Mouse (Mus musculus) heart, adult 10 weeks (tissue): ENCODE results near the gene Rbm8a2. TPM values are rescaled to one million over a fixed set of nuclear protein-coding genes. Genes with fewer than 3 reads are reported as not detected.

ENCODE experiments used
- polyA plus RNA-seq: library from polyadenylated mRNA; stranded (reverse); fragments of 350-450 nt; fragmentation: Illumina TruSeq; extraction: RNeasy Lipid Tissue Mini Kit (QIAGEN cat#74804); gene quantifications from one replicate; pipeline ENCODE4 v1.2.3, GENCODE M21; 2014; ENCODE audit warnings: low read depth, low replicate concordance

Gene Rbm8a2
- not detected for polyA plus RNA-seq

DNA sequence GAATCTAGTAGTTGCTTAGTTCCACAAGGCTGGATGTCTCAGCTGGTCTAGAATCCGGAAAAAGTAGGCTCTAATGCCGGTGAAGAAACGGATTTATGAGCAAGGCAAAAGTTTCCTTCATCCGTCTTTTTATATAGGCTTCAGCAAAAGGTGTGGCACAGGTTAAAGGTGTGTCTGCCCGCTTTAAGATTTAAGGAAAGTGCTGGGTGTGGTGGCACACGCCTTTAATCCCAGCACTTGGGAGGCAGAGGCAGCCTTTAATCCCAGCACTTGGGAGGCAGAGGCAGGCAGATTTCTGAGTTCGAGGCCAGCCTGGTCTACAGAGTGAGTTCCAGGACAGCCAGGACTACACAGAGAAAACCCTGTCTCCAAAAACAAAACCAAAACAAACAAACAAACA is at the start of gene Rbm8a2:
Rbm8a2 (minus strand) TSS at position 101 of the 400 bp plus-strand sequence.

Other genes starting within 250 kb of the Rbm8a2 start
- gene Exo1, start 98.5 kb downstream of the Rbm8a2 start, polyA plus RNA-seq: not detected
- gene Gm38100, start 58.8 kb downstream of the Rbm8a2 start, polyA plus RNA-seq: not detected